ENCODE assay signal across 28 mouse cellular contexts in the genomic region with DNA sequence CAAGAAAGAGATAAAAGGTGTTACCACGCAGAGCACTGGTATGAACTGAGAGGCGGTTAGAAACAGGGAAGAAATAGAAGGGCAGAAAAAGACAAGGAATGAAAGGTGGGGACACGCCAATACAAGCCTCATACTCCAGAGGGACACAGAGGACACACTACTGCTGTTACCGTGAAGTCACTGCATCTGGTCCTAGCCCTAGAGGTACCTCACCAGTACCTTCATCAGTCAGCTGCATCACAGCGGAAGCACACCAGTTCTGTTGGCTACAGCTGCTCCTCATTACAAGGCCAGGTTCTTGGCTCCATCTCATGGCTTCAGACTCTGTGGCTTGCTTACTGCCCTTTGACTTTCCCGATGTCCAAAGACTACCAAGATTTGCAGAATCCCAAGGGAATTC. TPM values are rescaled to one million over a fixed set of nuclear protein-coding genes. Genes with fewer than 3 reads are reported as not detected.
"Had no signal": no experiment of that assay in that cellular context is flagged by ENCODE, and none has a peak within 500 bp of the region (broad histone marks: within the 10 kb centered on the region; RNA-seq: fewer than 3 reads in every experiment).

No protein-coding gene starts in this region.

- H3K27me3 ChIP-seq: intestine, embryonic 15.5 days; kidney, embryonic 15.5 days; limb, embryonic 12.5 days; midbrain, embryonic 12.5 days; midbrain, embryonic 15.5 days had no signal

- H3K9me3 ChIP-seq: intestine, embryonic 15.5 days; kidney, embryonic 15.5 days; limb, embryonic 12.5 days; midbrain, embryonic 12.5 days; midbrain, embryonic 15.5 days had no signal

- H3K4me3 ChIP-seq: intestine, embryonic 15.5 days; kidney, embryonic 15.5 days; left cerebral cortex, adult 2 months; limb, embryonic 12.5 days; midbrain, embryonic 12.5 days; midbrain, embryonic 15.5 days had no signal

- H3K4me2 ChIP-seq: intestine, embryonic 15.5 days; kidney, embryonic 15.5 days; limb, embryonic 12.5 days; lung, embryonic 14.5 days; midbrain, embryonic 12.5 days; midbrain, embryonic 15.5 days had no signal

- H3K36me3 ChIP-seq: intestine, embryonic 15.5 days; kidney, embryonic 15.5 days; limb, embryonic 12.5 days; midbrain, embryonic 12.5 days; midbrain, embryonic 15.5 days had no signal

- H3K9ac ChIP-seq: intestine, embryonic 15.5 days; kidney, embryonic 15.5 days; limb, embryonic 12.5 days; liver, embryonic 14.5 days; liver, postnatal 0 days; lung, embryonic 14.5 days; midbrain, embryonic 12.5 days; midbrain, embryonic 15.5 days had no signal

- H3K27ac ChIP-seq: intestine, embryonic 15.5 days; kidney, embryonic 15.5 days; left cerebral cortex, adult 2 months; limb, embryonic 12.5 days; liver, embryonic 14.5 days; macrophage; midbrain, embryonic 12.5 days; midbrain, embryonic 15.5 days had no signal

- ATAC-seq: intestine, embryonic 15.5 days; liver, postnatal 0 days; lung, postnatal 0 days; midbrain, embryonic 15.5 days had no signal

- DNase-seq: kidney, adult 11 months; kidney, postnatal 10 days; layer of hippocampus, postnatal 36 days; liver; liver, postnatal 0 days; thymus, adult 18-20 months; thymus, postnatal 4 days had no signal

- H3K4me1 ChIP-seq: intestine, embryonic 15.5 days; kidney, embryonic 15.5 days; midbrain, embryonic 12.5 days; midbrain, embryonic 15.5 days had no signal

RNA-seq across cellular contexts. Expression of gene Dhrs9, which starts 21.6 kb away (rescaled TPM):
- total RNA-seq: layer of hippocampus, adult 8-10 months; layer of hippocampus, postnatal 10 days; layer of hippocampus, postnatal 36 days; left cerebral cortex, postnatal 10 days; monocyte, adult 5-6 weeks had no signal
- polyA plus RNA-seq: kidney, embryonic 15.5 days; limb, embryonic 12.5 days; lung, embryonic 14.5 days; midbrain, embryonic 12.5 days; midbrain, embryonic 15.5 days; neural tube, embryonic 11.5 days; neural tube, embryonic 14.5 days; testis, adult 2 months had no signal

RNA-seq across cellular contexts. Expression of gene Abcb11, which starts 59.5 kb away (rescaled TPM):
- total RNA-seq: layer of hippocampus, adult 8-10 months; layer of hippocampus, postnatal 36 days; left cerebral cortex, adult 2 months; left cerebral cortex, postnatal 36 days; megakaryocyte-erythroid progenitor cell, adult 5-6 weeks; monocyte, adult 5-6 weeks had no signal
- polyA plus RNA-seq: limb, embryonic 12.5 days; lung, embryonic 14.5 days; macrophage; midbrain, embryonic 12.5 days; midbrain, embryonic 15.5 days; neural tube, embryonic 11.5 days; neural tube, embryonic 14.5 days; small intestine, adult 2 months; spleen, adult 2 months had no signal
